Mouse (Mus musculus) liver, postnatal 0 days (tissue): ENCODE results near the gene Man1c1.

Experiments used
- CTCF ChIP-seq: sonication (generic); IDR thresholded peaks from 2 replicates; pipeline ENCODE4 v1.5.1; 2016; ENCODE audit warnings: antibody characterized with exemption, low read depth
- EP300 ChIP-seq: IDR thresholded peaks from 2 replicates; pipeline ENCODE4 v1.6.1; 2016; ENCODE audit warnings: antibody characterized with exemption, low read depth, mild to moderate bottlenecking

GRCm38 (mm10) chr4:134628058-134628457 lies 76.0 kb downstream of the Man1c1 start:
- no peak for TF ChIP-seq CTCF
- TF ChIP-seq EP300 = no peak
